Mouse (Mus musculus) ES-E14 (cell line): ENCODE measurements around the gene Dab2ip.

ENCODE experiments used
- CHD2 ChIP-seq: IDR thresholded peaks from 2 replicates; pipeline ENCODE4 v1.6.1; 2014; ENCODE audit warnings: mild to moderate bottlenecking, low read depth, low read length, inconsistent platforms
- HCFC1 ChIP-seq: IDR thresholded peaks from 2 replicates; pipeline ENCODE4 v1.6.1; 2012; ENCODE audit warnings: low read length, inconsistent platforms, borderline replicate concordance; ENCODE audit not compliant: insufficient read depth
- MAFK ChIP-seq: IDR thresholded peaks from 2 replicates; pipeline ENCODE4 v1.6.1; 2014; ENCODE audit warnings: mild to moderate bottlenecking, low read depth, low read length, inconsistent platforms; ENCODE audit not compliant: insufficient read depth
- ZC3H11A ChIP-seq: IDR thresholded peaks from 2 replicates; pipeline ENCODE4 v1.6.1; 2012; ENCODE audit warnings: low read depth, mild to moderate bottlenecking, inconsistent platforms, low read length, borderline replicate concordance
- ZNF384 ChIP-seq: IDR thresholded peaks from 2 replicates; pipeline ENCODE4 v1.6.1; 2012; ENCODE audit warnings: low read depth, low read length, inconsistent platforms

DNA sequence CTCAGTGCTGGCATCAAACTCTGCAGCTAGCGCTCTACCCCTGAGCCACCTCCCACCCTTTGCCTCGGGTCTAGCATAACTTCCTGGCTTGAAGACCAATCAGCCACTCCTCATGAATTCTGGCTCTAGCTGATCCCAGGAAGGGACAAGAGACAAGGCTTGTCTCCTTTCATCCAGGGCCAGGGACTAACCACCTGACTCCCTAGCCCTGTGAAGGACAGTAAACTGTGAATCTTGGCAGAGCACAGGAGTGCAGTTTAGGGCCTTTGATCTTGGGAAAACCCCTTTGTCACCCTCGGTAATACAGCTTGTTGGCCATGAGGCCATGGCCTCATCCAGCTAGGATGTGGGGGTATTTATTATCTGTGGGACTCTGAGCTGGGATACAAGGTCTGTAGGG lies 100.2 kb downstream of the Dab2ip start:
- no peak for TF ChIP-seq CHD2
- TF ChIP-seq ZC3H11A, result no peak
- TF ChIP-seq ZNF384, result no peak
- TF ChIP-seq HCFC1, result no peak
- TF ChIP-seq MAFK, result no peak
